Mouse (Mus musculus) neural tube, embryonic 11.5 days (tissue): ENCODE results near the gene Mad1l1. TPM values are rescaled to one million over a fixed set of nuclear protein-coding genes. Genes with fewer than 3 reads are reported as not detected.

Experiments
- ATAC-seq: fragments of 200-750 bp; cut with Nextera tagmentation; 2 replicates; pipeline ENCODE4 v1.8.0; 2017; ENCODE audit warnings: moderate number of reproducible peaks, mild to moderate bottlenecking, moderate TSS enrichment, moderate library complexity; ENCODE audit not compliant: insufficient read depth, low FRiP score, low TSS enrichment
- DNase-seq: peaks from one replicate; pipeline ENCODE4 v3.0.0-alpha.2; 2015; ENCODE audit warnings: low spot score
- H3K27ac ChIP-seq: fragments of 300-500 bp; sonication (generic); 2 replicates; pipeline ENCODE4 v1.5.1; 2014; ENCODE audit warnings: low read depth, mild to moderate bottlenecking, low read length
- H3K27me3 ChIP-seq: fragments of 300-500 bp; sonication (generic); 2 replicates; pipeline ENCODE4 v1.6.1; 2014; ENCODE audit warnings: mild to moderate bottlenecking, low read length, mixed read lengths; ENCODE audit not compliant: control insufficient read depth, insufficient read depth
- H3K36me3 ChIP-seq: fragments of 300-500 bp; sonication (generic); 2 replicates; pipeline ENCODE4 v1.6.1; 2014; ENCODE audit warnings: mild to moderate bottlenecking, low read length, moderate library complexity, mixed read lengths; ENCODE audit not compliant: control insufficient read depth, insufficient read depth
- H3K4me1 ChIP-seq: fragments of 300-500 bp; sonication (generic); 2 replicates; pipeline ENCODE4 v1.6.1; 2014; ENCODE audit warnings: low read length, mixed read lengths; ENCODE audit not compliant: control insufficient read depth, insufficient read depth
- H3K4me2 ChIP-seq: fragments of 300-500 bp; sonication (generic); 2 replicates; pipeline ENCODE4 v1.6.1; 2014; ENCODE audit warnings: low read depth, mild to moderate bottlenecking, moderate library complexity
- H3K4me3 ChIP-seq: fragments of 300-500 bp; sonication (generic); 2 replicates; pipeline ENCODE4 v1.5.1; 2014; ENCODE audit warnings: low read depth, low read length
- H3K9ac ChIP-seq: fragments of 300-500 bp; sonication (generic); 2 replicates; pipeline ENCODE4 v1.6.1; 2014; ENCODE audit warnings: mild to moderate bottlenecking, low read length
- H3K9me3 ChIP-seq: fragments of 300-500 bp; sonication (generic); 2 replicates; pipeline ENCODE4 v1.6.1; 2016; ENCODE audit warnings: low read length; ENCODE audit not compliant: control insufficient read depth
- WGBS: fragments of 180-500 bp; shearing (Covaris S2); extraction: QIAGEN DNeasy Blood & Tissue Kit; methylation state at CpG from one replicate; pipeline ENCODE4 v1.1.7; 2014; 5-methylcytosine and 5-hydroxymethylcytosine counted together
- polyA plus RNA-seq: library from polyadenylated mRNA; unstranded; fragments of >200 nt; fragmentation: Nextera tagmentation; extraction: Ambion mirVana; gene quantifications from 2 replicates; pipeline ENCODE4 v1.2.1, GENCODE M21; 2014

The Mad1l1 gene
- polyA plus RNA-seq, 1 experiment from 2014 or later, result 51.9 TPM

GRCm38 (mm10) chr5:140113281-140113680 lies 208.1 kb downstream of the Mad1l1 start:
- Histone ChIP-seq H3K36me3 (no peaks in the 10 kb centered on the region), H3K4me2 (no peak overlapping the region), H3K27me3 (no peaks in the 10 kb centered on the region), H3K4me3 (no peak overlapping the region), H3K27ac (no peak overlapping the region), H3K9me3 (no peaks in the 10 kb centered on the region), H3K4me1 (no peaks in the 10 kb centered on the region), H3K9ac (no peak overlapping the region)
- no peak for ATAC-seq
- 85% methylated on average over 2 of the region's 2 CpGs for WGBS
- DNase-seq, result no peak

- H3K27me3 ChIP-seq, result no peaks in the 10 kb centered on the region
- H3K4me3 ChIP-seq, result no peak overlapping the region
- ATAC-seq (no peak), DNase-seq (no peak)
- no peaks in the 10 kb centered on the region for H3K4me1 ChIP-seq
- no peak overlapping the region for H3K4me2 ChIP-seq
- no peaks in the 10 kb centered on the region for H3K9me3 ChIP-seq
- H3K9ac ChIP-seq, result no peak overlapping the region
- no peaks in the 10 kb centered on the region for H3K36me3 ChIP-seq
- WGBS, result 81% methylated on average over 3 of the region's 3 CpGs
- no peak overlapping the region for H3K27ac ChIP-seq
These were observed 211.3 kb downstream of the Mad1l1 start for GRCm38 (mm10) chr5:140110024-140110423.

GRCm38 (mm10) chr5:140107907-140108306 lies 213.4 kb downstream of the Mad1l1 start:
- no peak overlapping the region for H3K27ac ChIP-seq
- no peaks in the 10 kb centered on the region for H3K4me1 ChIP-seq
- H3K4me3 ChIP-seq, result no peak overlapping the region
- no peaks in the 10 kb centered on the region for H3K9me3 ChIP-seq
- no peaks in the 10 kb centered on the region for H3K27me3 ChIP-seq
- H3K4me2 ChIP-seq, result no peak overlapping the region
- WGBS, result 96% methylated on average over 2 of the region's 2 CpGs
- H3K9ac ChIP-seq, result no peak overlapping the region
- ATAC-seq (no peak), DNase-seq (no peak)
- no peaks in the 10 kb centered on the region for H3K36me3 ChIP-seq

GRCm38 (mm10) chr5:140106051-140106450 lies 215.3 kb downstream of the Mad1l1 start:
- Histone ChIP-seq H3K4me3 (no peak overlapping the region), H3K27me3 (no peaks in the 10 kb centered on the region), H3K27ac (no peak overlapping the region), H3K36me3 (no peaks in the 10 kb centered on the region), H3K4me2 (no peak overlapping the region), H3K4me1 (no peaks in the 10 kb centered on the region), H3K9ac (no peak overlapping the region), H3K9me3 (no peaks in the 10 kb centered on the region)
- ATAC-seq, result no peak
- DNase-seq, result no peak
- WGBS, result 82% methylated on average over 3 of the region's 3 CpGs

- H3K4me1 ChIP-seq, result no peaks in the 10 kb centered on the region
- no peak overlapping the region for H3K4me3 ChIP-seq
- no peak overlapping the region for H3K4me2 ChIP-seq
- DNase-seq (no peak), ATAC-seq (no peak)
- peaks cover 2% of the 10 kb centered on the region; the same call in 1 of the 2 replicates for H3K36me3 ChIP-seq
- WGBS, result 97% methylated on average over 1 of the region's 1 CpGs
- no peaks in the 10 kb centered on the region for H3K9me3 ChIP-seq
- no peak overlapping the region for H3K9ac ChIP-seq
- H3K27me3 ChIP-seq, result no peaks in the 10 kb centered on the region
- no peak overlapping the region for H3K27ac ChIP-seq
These were observed 216.5 kb downstream of the Mad1l1 start for GRCm38 (mm10) chr5:140104891-140105290.

GRCm38 (mm10) chr5:140102731-140103130 lies 218.6 kb downstream of the Mad1l1 start:
- Histone ChIP-seq H3K4me3 (no peak overlapping the region), H3K4me2 (no peak overlapping the region), H3K9ac (no peak overlapping the region), H3K36me3 (peaks cover 2% of the 10 kb centered on the region; the same call in 1 of the 2 replicates), H3K27me3 (no peaks in the 10 kb centered on the region), H3K27ac (no peak overlapping the region), H3K9me3 (no peaks in the 10 kb centered on the region), H3K4me1 (no peaks in the 10 kb centered on the region)
- ATAC-seq, result no peak
- 76% methylated on average over 8 of the region's 8 CpGs for WGBS
- no peak for DNase-seq

- DNase-seq (no peak), ATAC-seq (no peak)
- Histone ChIP-seq H3K4me2 (no peak overlapping the region), H3K9me3 (no peaks in the 10 kb centered on the region), H3K4me3 (no peak overlapping the region), H3K27me3 (no peaks in the 10 kb centered on the region), H3K9ac (no peak overlapping the region), H3K27ac (no peak overlapping the region), H3K4me1 (no peaks in the 10 kb centered on the region), H3K36me3 (peaks cover 2% of the 10 kb centered on the region; the same call in 1 of the 2 replicates)
- 91% methylated on average over 14 of the region's 14 CpGs for WGBS
These were observed 219.8 kb downstream of the Mad1l1 start for GRCm38 (mm10) chr5:140101409-140102009.

GRCm38 (mm10) chr5:140098711-140099110 lies 222.6 kb downstream of the Mad1l1 start:
- H3K4me2 ChIP-seq, result no peak overlapping the region
- no peaks in the 10 kb centered on the region for H3K9me3 ChIP-seq
- H3K27ac ChIP-seq, result no peak overlapping the region
- no peaks in the 10 kb centered on the region for H3K27me3 ChIP-seq
- H3K4me3 ChIP-seq, result no peak overlapping the region
- peaks cover 2% of the 10 kb centered on the region; the same call in 1 of the 2 replicates for H3K36me3 ChIP-seq
- ATAC-seq (no peak), DNase-seq (no peak)
- 92% methylated on average over 5 of the region's 5 CpGs for WGBS
- H3K4me1 ChIP-seq, result no peaks in the 10 kb centered on the region
- no peak overlapping the region for H3K9ac ChIP-seq

GRCm38 (mm10) chr5:140095203-140095602 lies 226.1 kb downstream of the Mad1l1 start:
- ATAC-seq (peak; percentile 78), DNase-seq (peak; percentile 59)
- Histone ChIP-seq H3K36me3 (no peaks in the 10 kb centered on the region), H3K9ac (no peak overlapping the region), H3K4me2 (no peak overlapping the region), H3K4me1 (no peaks in the 10 kb centered on the region), H3K9me3 (no peaks in the 10 kb centered on the region), H3K27me3 (no peaks in the 10 kb centered on the region), H3K4me3 (no peak overlapping the region), H3K27ac (no peak overlapping the region)
- 42% methylated on average over 2 of the region's 2 CpGs for WGBS
